ENCODE assay signal across 8 mouse cellular contexts in genomic region chr2:56114469-56114868, GRCm38 (mm10).
DNase-seq lines count a peak whose midpoint lies in the region; ATAC-seq lines count a peak whose summit lies in the region.

No protein-coding gene starts in this region.

- intact Hi-C loops in left cerebral cortex, postnatal 25 days (cut with DNase I) = loop anchor here (2.0 to 10.0 kb wide), 2 partner anchors 1260 to 1804 kb away; no protein-coding TSS in a partner anchor

- ATAC-seq in frontal cortex, adult (ENCODE audit: low TSS enrichment) = peak; percentile 90
- ATAC-seq in hematopoietic stem cell, adult 5-6 weeks (replicated peaks in 1 of 2; ENCODE audit: insufficient read depth in 1 of 2, low FRiP score in 2 of 2, low TSS enrichment in 1 of 2, low read depth in 1 of 2, poor library complexity in 2 of 2, severe bottlenecking in 2 of 2) = peak; percentile 88 to 92

- no peak for DNase-seq in frontal cortex, postnatal 25 days (ENCODE audit: low spot score in 2 of 2)
- DNase-seq in thymus, postnatal 14 days = peak; percentile 5
- DNase-seq in thymus, postnatal 36 days = no peak
- DNase-seq in left cerebral cortex, postnatal 25 days (ENCODE audit: low spot score in 2 of 2) = peak; percentile 49 to 79
- peak; percentile 5 for DNase-seq in right cerebral cortex, postnatal 25 days
- no peak for DNase-seq in spleen, adult 12 weeks (ENCODE audit: low spot score)

Comparison
In these comparisons a context has a peak if more than half of its experiments do, and no peak if none do; other contexts are left out.
1. DNase-seq: peak in thymus, postnatal 14 days (single experiment), left cerebral cortex, postnatal 25 days (2 of 2) and right cerebral cortex, postnatal 25 days (single experiment); none in frontal cortex, postnatal 25 days (0 of 2), thymus, postnatal 36 days (0 of 2) and spleen, adult 12 weeks (single experiment).